Mouse (Mus musculus) liver, embryonic 11.5 days (tissue): Measurements from ENCODE around the gene Bcl6b. TPM values are rescaled to one million over a fixed set of nuclear protein-coding genes. Genes with fewer than 3 reads are reported as not detected.

Experiments
- ATAC-seq: fragments of 200-750 bp; cut with Nextera tagmentation; replicated peaks from 2 replicates; pipeline ENCODE4 v1.8.0; 2017; ENCODE audit warnings: moderate number of reproducible peaks, mild to moderate bottlenecking, moderate TSS enrichment, moderate library complexity; ENCODE audit not compliant: low FRiP score
- DNase-seq: peaks from one replicate; pipeline ENCODE4 v3.0.0-alpha.2; 2017; ENCODE audit warnings: low spot score
- H3K27ac ChIP-seq: fragments of 300-500 bp; sonication (generic); 2 replicates; pipeline ENCODE4 v1.5.1; 2014; ENCODE audit warnings: mild to moderate bottlenecking, low read depth, low read length, control low read depth
- H3K27me3 ChIP-seq: fragments of 300-500 bp; sonication (generic); replicated peaks from 2 replicates; pipeline ENCODE4 v1.6.1; 2014; ENCODE audit warnings: low read length, mixed read lengths; ENCODE audit not compliant: control insufficient read depth, insufficient read depth
- H3K36me3 ChIP-seq: fragments of 300-500 bp; sonication (generic); 2 replicates; pipeline ENCODE4 v1.6.1; 2014; ENCODE audit warnings: mild to moderate bottlenecking, low read length, moderate library complexity, mixed read lengths; ENCODE audit not compliant: control insufficient read depth, insufficient read depth
- H3K4me1 ChIP-seq: fragments of 300-500 bp; sonication (generic); replicated peaks from 2 replicates; pipeline ENCODE4 v1.6.1; 2014; ENCODE audit warnings: low read length, mixed read lengths; ENCODE audit not compliant: control insufficient read depth, insufficient read depth
- H3K4me2 ChIP-seq: fragments of 300-500 bp; sonication (generic); 2 replicates; pipeline ENCODE4 v1.6.1; 2014; ENCODE audit warnings: mild to moderate bottlenecking, control low read depth, moderate library complexity
- H3K4me3 ChIP-seq: fragments of 300-500 bp; sonication (generic); 2 replicates; pipeline ENCODE4 v1.5.1; 2014; ENCODE audit warnings: low read depth, low read length, control low read depth
- H3K9ac ChIP-seq: fragments of 300-500 bp; sonication (generic); 2 replicates; pipeline ENCODE4 v1.6.1; 2014; ENCODE audit warnings: low read depth, low read length, control low read depth
- H3K9me3 ChIP-seq: fragments of 300-500 bp; sonication (generic); 2 replicates; pipeline ENCODE4 v1.6.1; 2016; ENCODE audit warnings: low read length, inconsistent platforms, mixed read lengths; ENCODE audit not compliant: control insufficient read depth
- WGBS: fragments of 180-500 bp; shearing (Covaris S2); extraction: QIAGEN DNeasy Blood & Tissue Kit; methylation state at CpG from one replicate; pipeline ENCODE4 v1.1.7; 2014; 5-methylcytosine and 5-hydroxymethylcytosine counted together
- polyA plus RNA-seq: library from polyadenylated mRNA; unstranded; fragments of >200 nt; fragmentation: Nextera tagmentation; extraction: Ambion mirVana; gene quantifications from 2 replicates; pipeline ENCODE4 v1.2.1, GENCODE M21; 2014

Gene Bcl6b
- polyA plus RNA-seq, 1 experiment from 2014 or later = 6.8 TPM

DNA sequence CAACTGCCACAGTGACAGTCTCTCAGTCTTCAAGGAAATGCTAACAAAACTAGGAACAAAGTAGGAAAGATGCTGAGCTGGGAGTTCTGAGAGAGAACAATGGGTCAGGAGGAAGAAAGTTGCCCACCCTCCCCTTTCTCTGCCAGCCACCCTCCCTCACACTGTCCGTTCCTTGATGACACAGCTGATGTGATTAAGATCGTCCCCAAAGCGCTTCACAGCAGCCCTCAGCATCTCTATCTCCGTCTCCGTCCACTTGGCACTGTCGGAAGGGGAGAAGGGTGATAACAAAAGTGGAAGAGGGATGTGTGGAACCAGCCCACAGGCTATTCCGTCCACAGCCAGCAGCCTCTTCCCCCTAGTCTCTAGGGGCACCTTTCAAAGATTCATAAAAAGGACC, 7.1 kb upstream of the Bcl6b start:
- DNase-seq = peak; percentile 35
- Histone ChIP-seq H3K9ac (peak overlapping the region; percentile 95), H3K27ac (peak overlapping the region; percentile 97), H3K36me3 (peaks cover 7% of the 10 kb centered on the region; the same call in 1 of the 2 replicates), H3K9me3 (no peaks in the 10 kb centered on the region), H3K27me3 (no peaks in the 10 kb centered on the region), H3K4me3 (peak overlapping the region; percentile 97), H3K4me1 (peaks cover 34% of the 10 kb centered on the region), H3K4me2 (peak overlapping the region; percentile 92)
- no peak for ATAC-seq
- 19% methylated on average over 7 of the region's 7 CpGs for WGBS

DNA sequence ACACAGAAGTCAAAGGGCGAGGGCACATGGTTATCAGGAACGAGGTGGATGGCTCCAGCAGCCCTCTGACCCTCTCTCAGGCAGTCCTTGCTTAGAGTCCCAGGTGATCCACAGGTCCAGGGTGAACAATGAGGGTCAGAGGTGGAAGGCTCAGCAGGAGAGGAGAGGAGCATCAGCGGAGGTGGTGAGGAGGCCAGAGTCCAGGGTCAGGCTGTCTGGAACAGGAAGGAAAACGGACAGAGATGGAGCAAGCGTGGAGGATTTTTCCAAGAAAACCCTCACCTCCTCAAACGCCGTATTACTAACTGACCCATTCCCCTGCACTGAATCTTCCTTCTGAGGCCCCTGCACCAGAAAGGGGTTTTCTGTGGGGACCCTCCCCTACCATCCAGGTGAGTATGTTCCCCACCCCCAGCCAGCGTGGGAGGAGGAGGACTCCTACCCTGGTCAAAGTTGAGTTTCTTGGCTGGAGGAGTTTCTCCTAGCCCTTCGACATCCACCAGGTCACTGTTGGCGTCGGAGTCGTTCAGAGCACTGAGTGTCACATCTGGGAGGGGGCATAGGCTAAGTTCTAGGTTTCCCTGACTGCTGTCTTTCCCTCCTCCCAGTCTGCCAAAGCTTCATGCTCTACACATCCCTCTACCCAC, 5.8 kb upstream of the Bcl6b start:
- H3K4me1 ChIP-seq = peaks cover 33% of the 10 kb centered on the region

DNA sequence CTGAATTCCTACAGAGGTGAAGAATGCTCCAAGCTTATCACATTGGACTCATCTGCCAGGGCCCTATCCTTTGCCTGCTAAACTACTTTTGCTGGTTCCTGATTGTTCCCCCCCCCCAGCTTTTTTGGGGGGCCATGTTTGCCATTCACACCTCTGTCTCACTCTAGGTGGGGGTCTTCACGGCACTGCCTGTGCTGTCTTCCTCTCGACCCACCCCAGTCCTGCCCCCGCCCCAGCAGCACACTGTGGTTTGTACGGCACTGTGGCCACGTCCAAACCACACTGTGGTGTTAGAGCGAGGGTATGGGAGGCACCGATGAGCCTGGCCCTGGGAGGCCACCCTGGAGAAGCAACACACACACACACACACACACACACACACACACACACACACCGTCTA, 4.9 kb upstream of the Bcl6b start:
- H3K36me3 ChIP-seq = peaks cover 7% of the 10 kb centered on the region; the same call in 1 of the 2 replicates
- H3K9ac ChIP-seq = no peak overlapping the region
- H3K27me3 ChIP-seq = peaks cover 9% of the 10 kb centered on the region
- no peak overlapping the region for H3K4me2 ChIP-seq
- no peak for ATAC-seq
- WGBS = 52% methylated on average over 8 of the region's 8 CpGs
- H3K27ac ChIP-seq = no peak overlapping the region; the same call in 1 of the 2 replicates
- no peak for DNase-seq
- no peak overlapping the region for H3K4me3 ChIP-seq
- H3K4me1 ChIP-seq = peaks cover 37% of the 10 kb centered on the region
- H3K9me3 ChIP-seq = no peaks in the 10 kb centered on the region

More for the DNA sequence above, 5.8 kb upstream of the Bcl6b start:
- Histone ChIP-seq H3K36me3 (peaks cover 7% of the 10 kb centered on the region; the same call in 1 of the 2 replicates), H3K27ac (peak overlapping the region; percentile 39; the same call in 1 of the 2 replicates), H3K4me3 (no peak overlapping the region), H3K4me2 (no peak overlapping the region), H3K27me3 (peaks cover under 1% of the 10 kb centered on the region; the same call in 1 of the 2 replicates), H3K9me3 (no peaks in the 10 kb centered on the region), H3K9ac (no peak overlapping the region)
- WGBS = 85% methylated on average over 12 of the region's 12 CpGs
- DNase-seq (no peak), ATAC-seq (no peak)

DNA sequence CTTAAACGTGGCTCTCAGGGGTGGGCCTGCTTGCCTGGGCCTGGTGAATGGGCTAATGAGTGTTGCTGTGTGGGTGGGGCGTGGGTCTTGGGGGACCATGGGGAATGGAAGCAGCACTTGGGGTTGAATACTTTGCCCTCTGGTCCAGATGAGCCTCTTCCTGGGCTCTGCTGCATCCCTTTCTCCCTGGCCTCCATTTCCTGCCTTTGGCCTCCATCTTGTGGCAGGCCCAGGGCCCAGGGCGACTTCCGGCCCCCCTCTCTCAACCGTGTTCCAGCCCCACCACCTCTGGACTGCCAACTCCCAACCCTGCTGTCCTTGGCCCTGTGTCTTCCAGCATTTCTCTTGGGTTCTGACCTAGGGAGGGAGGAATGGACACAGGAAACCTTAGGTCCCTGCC, 4.4 kb upstream of the Bcl6b start:
- Histone ChIP-seq H3K9ac (no peak overlapping the region), H3K4me1 (peaks cover 41% of the 10 kb centered on the region), H3K27ac (no peak overlapping the region), H3K9me3 (no peaks in the 10 kb centered on the region), H3K36me3 (peaks cover 7% of the 10 kb centered on the region; the same call in 1 of the 2 replicates), H3K4me2 (no peak overlapping the region), H3K4me3 (no peak overlapping the region), H3K27me3 (peaks cover 13% of the 10 kb centered on the region)
- WGBS = 61% methylated on average over 5 of the region's 5 CpGs
- ATAC-seq = no peak
- DNase-seq = no peak

DNA sequence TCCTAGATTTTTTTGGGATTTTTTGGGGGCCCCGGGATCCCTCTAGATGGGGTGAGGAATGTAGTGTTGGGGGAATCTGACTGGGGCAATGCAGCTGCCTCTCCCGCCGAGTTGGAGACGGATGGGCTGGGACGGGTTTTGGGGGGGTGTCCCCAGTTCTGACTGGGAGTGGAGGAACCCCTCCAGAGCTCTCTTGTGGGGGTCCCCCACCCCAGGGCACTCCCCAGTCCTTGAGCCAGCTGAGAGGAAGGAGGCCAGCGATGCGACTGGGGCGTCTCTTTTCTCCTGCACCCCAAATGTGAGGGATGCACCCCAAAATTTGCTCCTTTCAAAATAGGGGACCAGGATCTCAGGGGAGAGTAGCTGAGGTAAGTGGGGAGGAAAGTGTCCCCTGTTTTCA, 3.4 kb upstream of the Bcl6b start:
- DNase-seq = no peak
- no peak overlapping the region for H3K9ac ChIP-seq
- WGBS = 56% methylated on average over 8 of the region's 8 CpGs
- no peak overlapping the region for H3K27ac ChIP-seq
- H3K4me2 ChIP-seq = peak overlapping the region; percentile 60
- peaks cover 24% of the 10 kb centered on the region for H3K27me3 ChIP-seq
- no peak overlapping the region for H3K4me3 ChIP-seq
- no peak for ATAC-seq
- H3K4me1 ChIP-seq = peaks cover 43% of the 10 kb centered on the region
- H3K9me3 ChIP-seq = no peaks in the 10 kb centered on the region
- peaks cover 7% of the 10 kb centered on the region; the same call in 1 of the 2 replicates for H3K36me3 ChIP-seq

DNA sequence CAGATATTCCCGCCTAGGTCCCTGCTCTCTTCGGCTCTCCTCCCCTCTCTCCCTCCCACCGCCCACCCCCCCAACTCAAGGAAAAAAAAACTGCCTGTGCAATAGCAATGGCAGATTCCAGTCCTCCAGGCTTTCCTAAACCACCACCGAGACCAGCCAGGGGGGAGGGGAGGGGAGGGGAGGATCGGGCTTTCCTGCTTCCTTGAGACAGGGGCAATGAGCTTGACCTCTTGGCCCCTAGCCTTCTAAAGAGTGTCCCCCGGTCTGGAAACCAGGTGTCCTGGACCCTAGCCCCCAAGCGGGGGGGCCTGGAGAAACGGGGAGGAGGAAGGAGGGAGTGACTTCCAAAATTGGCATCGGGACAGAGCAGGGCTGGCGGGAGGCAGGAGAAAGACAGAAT, 2.9 kb upstream of the Bcl6b start:
- Histone ChIP-seq H3K9ac (peak overlapping the region; percentile 56; the same call in 1 of the 2 replicates), H3K27ac (no peak overlapping the region), H3K9me3 (no peaks in the 10 kb centered on the region), H3K4me3 (peak overlapping the region; percentile 35), H3K4me1 (peaks cover 43% of the 10 kb centered on the region), H3K27me3 (peaks cover 28% of the 10 kb centered on the region), H3K4me2 (peak overlapping the region; percentile 60), H3K36me3 (peaks cover 7% of the 10 kb centered on the region; the same call in 1 of the 2 replicates)
- WGBS = 18% methylated on average over 10 of the region's 10 CpGs
- DNase-seq (peak; percentile 58), ATAC-seq (no peak)

DNA sequence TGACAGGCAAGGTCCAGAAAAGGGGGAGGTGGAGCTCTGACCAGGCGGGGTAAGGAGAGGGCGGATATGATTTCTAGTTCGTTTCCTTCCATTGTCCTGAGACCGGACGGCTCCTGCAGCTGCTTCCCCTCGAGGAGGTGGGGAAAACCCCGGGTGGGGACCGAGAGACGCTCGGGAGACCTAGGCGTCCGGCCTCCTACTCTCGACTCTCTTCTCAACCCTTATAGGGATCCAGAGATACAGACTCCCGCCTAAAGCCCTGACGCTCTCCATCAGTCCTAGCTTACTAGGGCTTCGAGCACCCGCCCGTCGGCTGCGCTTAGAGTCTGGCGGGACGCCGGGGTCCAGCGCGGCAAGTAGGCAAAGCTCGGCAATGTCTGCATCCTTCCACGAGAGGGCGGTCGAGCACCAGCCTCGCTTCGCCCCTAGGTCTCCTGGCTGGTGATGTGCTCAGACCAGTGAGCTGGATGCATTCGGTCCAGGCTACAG, 685 bp upstream of the Bcl6b start:
- Histone ChIP-seq H3K4me3 (peak overlapping the region; percentile 37), H3K4me1 (peaks cover 38% of the 10 kb centered on the region), H3K27ac (0 out of 2 replicates have a peak overlapping the region, but pooled peaks have one; percentile 16), H3K9ac (peak overlapping the region; percentile 25; the same call in 1 of the 2 replicates), H3K36me3 (peaks cover 2% of the 10 kb centered on the region; the same call in 1 of the 2 replicates), H3K9me3 (no peaks in the 10 kb centered on the region), H3K27me3 (peaks cover 41% of the 10 kb centered on the region), H3K4me2 (peak overlapping the region; percentile 66)
- DNase-seq = peak; percentile 82
- ATAC-seq = peak; percentile 64
- WGBS = 1% methylated on average over 32 of the region's 32 CpGs

DNA sequence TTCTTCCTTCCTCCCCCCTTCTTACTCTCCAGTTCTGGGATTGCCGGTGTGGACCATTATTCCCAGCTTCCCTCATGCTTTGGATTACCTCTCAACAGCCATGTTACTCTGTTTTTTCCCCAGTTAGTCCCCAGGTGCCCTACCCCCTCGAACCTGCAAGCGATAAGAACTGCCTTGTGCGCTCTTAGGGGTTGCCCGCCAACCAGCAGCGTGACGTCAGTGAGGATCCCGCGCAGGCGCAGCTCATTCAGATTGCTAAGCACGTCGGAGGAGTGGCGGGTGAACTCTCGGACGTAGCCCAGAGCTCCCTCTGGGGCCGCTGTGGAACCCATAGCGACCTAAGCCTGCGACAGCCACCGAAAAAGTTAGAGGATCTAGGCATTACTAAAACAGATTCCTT, 770 bp downstream of the Bcl6b start:
- 2% methylated on average over 19 of the region's 19 CpGs for WGBS
- Histone ChIP-seq H3K4me1 (peaks cover 31% of the 10 kb centered on the region), H3K9ac (peak overlapping the region; percentile 36; the same call in 1 of the 2 replicates), H3K4me2 (peak overlapping the region; percentile 66), H3K36me3 (no peaks in the 10 kb centered on the region), H3K4me3 (peak overlapping the region; percentile 37), H3K9me3 (no peaks in the 10 kb centered on the region), H3K27ac (no peak overlapping the region), H3K27me3 (peaks cover 44% of the 10 kb centered on the region)
- peak; percentile 75 for ATAC-seq
- peak; percentile 75 for DNase-seq
